Mouse (Mus musculus) myocyte (in vitro differentiated cells): ENCODE measurements around the gene Hist1h2bm. TPM values are rescaled to one million over a fixed set of nuclear protein-coding genes. Genes with fewer than 3 reads are reported as not detected.
"Not testable (repeated sequence)": the region's sequence is repeated elsewhere in the genome, so short reads cannot be mapped to it uniquely, and the experiment has no call there.

Experiments used
- H3K27me3 ChIP-seq: one replicate; pipeline ENCODE4 v1.6.1; 2011; ENCODE audit not compliant: control insufficient read depth, insufficient read depth, insufficient read length
- H3K36me3 ChIP-seq: one replicate; pipeline ENCODE4 v1.6.1; 2011; ENCODE audit not compliant: control insufficient read depth, insufficient read depth
- H3K4me2 ChIP-seq: one replicate; pipeline ENCODE4 v1.6.1; 2011; ENCODE audit warnings: low read depth, control low read depth
- H3K4me3 ChIP-seq: one replicate; pipeline ENCODE4 v1.5.1; 2011; ENCODE audit warnings: mild to moderate bottlenecking, control low read depth, moderate library complexity
- H3K79me2 ChIP-seq: one replicate; pipeline ENCODE4 v1.6.1; 2011; ENCODE audit not compliant: control insufficient read depth, insufficient read depth
- H3ac ChIP-seq: one replicate; pipeline ENCODE4 v1.6.1; 2011; ENCODE audit not compliant: control insufficient read depth, insufficient read length
- CEBPB ChIP-seq: IDR thresholded peaks from 2 replicates; pipeline ENCODE4 v1.6.1; 2011; ENCODE audit warnings: mild to moderate bottlenecking, moderate library complexity; ENCODE audit not compliant: poor library complexity, insufficient read depth, severe bottlenecking
- E2F4 ChIP-seq: IDR thresholded peaks from one replicate; pipeline ENCODE4 v1.6.1; 2011; ENCODE audit warnings: mild to moderate bottlenecking, control low read depth, moderate library complexity; ENCODE audit not compliant: insufficient read depth
- MAX ChIP-seq: IDR thresholded peaks from one replicate; pipeline ENCODE4 v1.6.1; 2011; ENCODE audit warnings: low read depth, mild to moderate bottlenecking, control low read depth
- MYOD1 ChIP-seq, 3 experiments: IDR thresholded peaks; one replicate each; pipeline ENCODE4 v1.6.1; 2011; ENCODE audit warnings: control low read depth in 2 of 3, low read depth in 2 of 3, mild to moderate bottlenecking in 2 of 3, moderate library complexity in 1 of 3; ENCODE audit not compliant: insufficient read length in 2 of 3, control insufficient read depth in 1 of 3
- MYOG ChIP-seq, 3 experiments: IDR thresholded peaks; one replicate each; pipeline ENCODE4 v1.6.1; 2011; ENCODE audit warnings: control low read depth in 2 of 3, low read depth in 2 of 3, mild to moderate bottlenecking in 2 of 3; ENCODE audit not compliant: insufficient read length in 2 of 3, control insufficient read depth in 1 of 3, insufficient read depth in 1 of 3
- POLR2A ChIP-seq: IDR thresholded peaks from one replicate; pipeline ENCODE4 v1.6.1; 2011; ENCODE audit warnings: low read depth, mild to moderate bottlenecking, control low read depth, moderate library complexity; ENCODE audit not compliant: insufficient read length
- POLR2AphosphoS2 ChIP-seq: IDR thresholded peaks from one replicate; pipeline ENCODE4 v1.6.1; 2011; ENCODE audit warnings: low read depth, control low read depth; ENCODE audit not compliant: insufficient read length
- REST ChIP-seq: IDR thresholded peaks from one replicate; pipeline ENCODE4 v1.6.1; 2011; ENCODE audit warnings: mild to moderate bottlenecking, control low read depth, moderate library complexity; ENCODE audit not compliant: insufficient read depth, insufficient read length
- SRF ChIP-seq: IDR thresholded peaks from one replicate; pipeline ENCODE4 v1.6.1; 2011; ENCODE audit warnings: low read depth; ENCODE audit not compliant: control insufficient read depth, insufficient read length
- TCF12 ChIP-seq: IDR thresholded peaks from one replicate; pipeline ENCODE4 v1.6.1; 2011; ENCODE audit warnings: mild to moderate bottlenecking, control low read depth; ENCODE audit not compliant: poor library complexity, insufficient read depth, severe bottlenecking
- TCF3 ChIP-seq: IDR thresholded peaks from one replicate; pipeline ENCODE4 v1.6.1; 2011; ENCODE audit warnings: low read depth, control low read depth; ENCODE audit not compliant: insufficient read length
- USF1 ChIP-seq: IDR thresholded peaks from one replicate; pipeline ENCODE4 v1.6.1; 2011; ENCODE audit warnings: low read depth, mild to moderate bottlenecking, control low read depth, moderate library complexity
- polyA plus RNA-seq: library from polyadenylated mRNA; unstranded; fragments of >200 nt; fragmentation: generic; extraction: Trizol; gene quantifications from one replicate; pipeline ENCODE4 v1.2.1, GENCODE M21; 2012; ENCODE audit warnings: missing spikeins

The Hist1h2bm gene
- polyA plus RNA-seq, 1 experiment: 1.3 TPM

- peaks cover 10% of the 10 kb centered on the region for H3K79me2 ChIP-seq
- H3K4me2 ChIP-seq: peak within 1 kb of the TSS; percentile 74
- H3K4me3 ChIP-seq: peak within 1 kb of the TSS; percentile 24
- TF ChIP-seq POLR2A (peak; percentile 91), POLR2AphosphoS2 (peak; percentile 96)
- H3ac ChIP-seq, H3K27me3 ChIP-seq, H3K36me3 ChIP-seq: not testable (repeated sequence)
These were observed 31.9 kb downstream of the Hist1h2bm start, which contains the start of the genes Hist1h2ak and Hist1h2bn for GRCm38 (mm10) chr13:21753524-21754285. Gene Hist1h2ak, minus strand, starts transcription at chr13:21753827. Gene Hist1h2bn, plus strand, starts transcription at chr13:21754123.

- peak overlapping the region; percentile 24 for H3K4me3 ChIP-seq
- not testable (repeated sequence) for H3K27me3 ChIP-seq, H3K36me3 ChIP-seq, H3ac ChIP-seq, H3K79me2 ChIP-seq
- TF ChIP-seq E2F4 (peak; percentile 93), POLR2AphosphoS2 (peak; percentile 67)
- peak overlapping the region; percentile 71 for H3K4me2 ChIP-seq
These were observed 32.6 kb downstream of the Hist1h2bm start for GRCm38 (mm10) chr13:21754294-21755001.

- TF ChIP-seq E2F4: no peak
- no peak for TF ChIP-seq TCF3
- no peak for TF ChIP-seq USF1
- no peak for TF ChIP-seq MYOD1 (IDR thresholded peaks at IDR 0.05; ENCODE audit: control insufficient read depth in 1 of 3, insufficient read length in 2 of 3, low read depth in 2 of 3)
- no peak for TF ChIP-seq TCF12
- no peak for TF ChIP-seq REST
- TF ChIP-seq MAX: no peak
- TF ChIP-seq CEBPB: no peak
- TF ChIP-seq SRF: no peak
- TF ChIP-seq POLR2A: no peak
- no peak for TF ChIP-seq POLR2AphosphoS2
- TF ChIP-seq MYOG (IDR thresholded peaks at IDR 0.05; ENCODE audit: control insufficient read depth in 1 of 3, insufficient read depth in 1 of 3, insufficient read length in 2 of 3, low read depth in 2 of 3): no peak
- H3ac ChIP-seq: no peak overlapping the region
- H3K36me3 ChIP-seq: no peaks in the 10 kb centered on the region
- H3K79me2 ChIP-seq: no peaks in the 10 kb centered on the region
- H3K4me2 ChIP-seq: peak overlapping the region; percentile 71
- H3K27me3 ChIP-seq: no peaks in the 10 kb centered on the region
- peak overlapping the region; percentile 24 for H3K4me3 ChIP-seq
These were observed 33.9 kb downstream of the Hist1h2bm start for GRCm38 (mm10) chr13:21755707-21756106.

Other genes starting within 250 kb of the Hist1h2bm start
- gene Zkscan4, start 243.1 kb upstream of the Hist1h2bm start, polyA plus RNA-seq: not detected
- gene Gm10065, start 242.6 kb upstream of the Hist1h2bm start, polyA plus RNA-seq: not detected
- 0.71 TPM for gene AK157302, start 226.8 kb upstream of the Hist1h2bm start, polyA plus RNA-seq
- 29.0 TPM for gene Gm11273, start 220.6 kb upstream of the Hist1h2bm start, polyA plus RNA-seq
- 1.9 TPM for gene Zkscan8, start 190.9 kb upstream of the Hist1h2bm start, polyA plus RNA-seq
- 0.02 TPM for gene Olfr1366, start 179.2 kb upstream of the Hist1h2bm start, polyA plus RNA-seq
- not detected for gene Olfr1535, start 162.2 kb upstream of the Hist1h2bm start, polyA plus RNA-seq
- gene Olfr1364, start 140.3 kb upstream of the Hist1h2bm start, polyA plus RNA-seq: not detected
- gene Olfr1362, start 108.0 kb upstream of the Hist1h2bm start, polyA plus RNA-seq: not detected
- not detected for gene Olfr11, start 79.5 kb upstream of the Hist1h2bm start, polyA plus RNA-seq
- not detected for gene Olfr1361, start 58.7 kb upstream of the Hist1h2bm start, polyA plus RNA-seq
- gene Olfr1360, start 44.6 kb upstream of the Hist1h2bm start, polyA plus RNA-seq: not detected
- gene Olfr1359, start 23.9 kb upstream of the Hist1h2bm start, polyA plus RNA-seq: not detected
- 2.7 TPM for gene Hist1h2bl, start 5.9 kb upstream of the Hist1h2bm start, polyA plus RNA-seq
- gene Hist1h2ai, start 5.6 kb upstream of the Hist1h2bm start, polyA plus RNA-seq: 6.4 TPM
- gene Hist1h3h, start 4.4 kb upstream of the Hist1h2bm start, polyA plus RNA-seq: 9.0 TPM
- 1.3 TPM for gene Hist1h4j, start 13.0 kb downstream of the Hist1h2bm start, polyA plus RNA-seq
- 6.3 TPM for gene Hist1h4k, start 28.5 kb downstream of the Hist1h2bm start, polyA plus RNA-seq
- 2.3 TPM for gene Hist1h2ak, start 31.8 kb downstream of the Hist1h2bm start, polyA plus RNA-seq
- 1.8 TPM for gene Hist1h2bn, start 32.1 kb downstream of the Hist1h2bm start, polyA plus RNA-seq
- gene Hist1h1b, start 58.6 kb downstream of the Hist1h2bm start, polyA plus RNA-seq: 1.7 TPM
- gene Hist1h3i, start 61.3 kb downstream of the Hist1h2bm start, polyA plus RNA-seq: 10.6 TPM
- gene Hist1h2an, start 65.2 kb downstream of the Hist1h2bm start, polyA plus RNA-seq: 6.8 TPM
- gene Hist1h2bp, start 65.4 kb downstream of the Hist1h2bm start, polyA plus RNA-seq: 0.89 TPM
- gene Hist1h2bq, start 88.2 kb downstream of the Hist1h2bm start, polyA plus RNA-seq: 72.0 TPM
- not detected for gene Hist1h2ao, start 88.4 kb downstream of the Hist1h2bm start, polyA plus RNA-seq
- gene Hist1h4m, start 89.7 kb downstream of the Hist1h2bm start, polyA plus RNA-seq: not detected
- 19.7 TPM for gene Hist1h4n, start 110.2 kb downstream of the Hist1h2bm start, polyA plus RNA-seq
- 730 TPM for gene Hist1h2ap, start 111.5 kb downstream of the Hist1h2bm start, polyA plus RNA-seq
- 71.7 TPM for gene Hist1h2br, start 111.7 kb downstream of the Hist1h2bm start, polyA plus RNA-seq
- gene Zfp184, start 223.1 kb downstream of the Hist1h2bm start, polyA plus RNA-seq: 0.89 TPM